Comparison of ENCODE assay signal across 10 mouse cellular contexts in the genomic region with DNA sequence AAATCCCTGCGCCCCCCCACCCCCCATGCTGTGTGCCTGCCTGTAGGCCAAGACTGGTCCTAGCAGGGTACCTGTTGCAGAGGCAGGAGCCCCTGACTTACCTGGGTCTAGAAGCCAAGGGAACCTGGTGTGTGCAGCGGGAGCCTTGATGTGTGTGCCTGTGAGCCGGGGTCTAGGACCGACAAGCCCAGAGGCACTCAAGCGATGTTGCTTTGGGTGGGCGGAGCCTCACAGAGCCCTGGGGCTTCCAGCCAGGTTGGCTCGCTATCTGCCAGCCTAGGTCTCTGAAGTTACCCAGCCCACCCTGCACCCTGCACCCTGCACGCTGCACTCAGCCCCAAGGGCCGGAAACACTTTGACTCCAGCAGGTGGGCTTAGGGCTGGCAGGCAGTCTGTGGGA. TPM values are rescaled to one million over a fixed set of nuclear protein-coding genes. Genes with fewer than 3 reads are reported as not detected.
DNase-seq lines count a peak whose midpoint lies in the region; ATAC-seq lines count a peak whose summit lies in the region.
"Had no signal": no experiment of that assay in that cellular context is flagged by ENCODE, and none has a peak within 500 bp of the region (broad histone marks: within the 10 kb centered on the region; RNA-seq: fewer than 3 reads in every experiment).

No protein-coding gene starts in this region.

- ATAC-seq in hindbrain, embryonic 14.5 days (ENCODE audit: low FRiP score): no peak; the same call in 1 of the 2 replicates
- ATAC-seq in midbrain, embryonic 15.5 days (replicated peaks): 0 out of 2 replicates have a peak, but pooled peaks have one; percentile 24
- 0 out of 2 replicates have a peak, but pooled peaks have one; percentile 20 for ATAC-seq in forebrain, embryonic 16.5 days
- ATAC-seq in stomach, embryonic 14.5 days (ENCODE audit: insufficient number of reproducible peaks, insufficient read depth, low FRiP score, low read depth): peak; percentile 34; the same call in 1 of the 2 replicates

- 21% methylated on average over 9 of the region's 9 CpGs for WGBS in hindbrain, embryonic 10.5 days
- WGBS in hindbrain, embryonic 14.5 days: 24% methylated on average over 9 of the region's 9 CpGs
- 25% methylated on average over 9 of the region's 9 CpGs for WGBS in midbrain, embryonic 15.5 days
- 23% methylated on average over 9 of the region's 9 CpGs for WGBS in midbrain, embryonic 10.5 days
- 24% methylated on average over 9 of the region's 9 CpGs for WGBS in forebrain, embryonic 16.5 days
- 24% methylated on average over 9 of the region's 9 CpGs for WGBS in stomach, embryonic 14.5 days

- H3K9me3 ChIP-seq in hindbrain, embryonic 10.5 days: no peaks in the 10 kb centered on the region
- H3K9me3 ChIP-seq in hindbrain, embryonic 14.5 days (ENCODE audit: control insufficient read depth, low read length): no peaks in the 10 kb centered on the region
- no peaks in the 10 kb centered on the region for H3K9me3 ChIP-seq in midbrain, embryonic 15.5 days
- H3K9me3 ChIP-seq in midbrain, embryonic 10.5 days (replicated peaks): no peaks in the 10 kb centered on the region
- H3K9me3 ChIP-seq in forebrain, embryonic 16.5 days (ENCODE audit: control insufficient read depth, low read length): no peaks in the 10 kb centered on the region
- H3K9me3 ChIP-seq in stomach, embryonic 14.5 days (ENCODE audit: control insufficient read depth, low read depth, low read length): no peaks in the 10 kb centered on the region

- no peak for DNase-seq in hindbrain, embryonic 10.5 days (ENCODE audit: low spot score)
- no peak for DNase-seq in hindbrain, embryonic 14.5 days (ENCODE audit: low spot score)
- DNase-seq in midbrain, embryonic 10.5 days (ENCODE audit: low spot score): no peak
- DNase-seq in layer of hippocampus, adult 11-12 months (ENCODE audit: low spot score): no peak
- no peak for DNase-seq in B cell, adult 2 months
- DNase-seq: adrenal gland, postnatal 36 days; gastrocnemius, postnatal 36 days had no signal

- H3K4me3 ChIP-seq in hindbrain, embryonic 10.5 days: 0 out of 2 replicates have a peak overlapping the region, but pooled peaks have one; percentile 9
- H3K4me3 ChIP-seq in hindbrain, embryonic 14.5 days (replicated peaks; ENCODE audit: low read length): no peak overlapping the region
- H3K4me3 ChIP-seq in midbrain, embryonic 15.5 days: no peak overlapping the region
- H3K4me3 ChIP-seq in midbrain, embryonic 10.5 days: no peak overlapping the region
- H3K4me3 ChIP-seq in forebrain, embryonic 16.5 days (replicated peaks; ENCODE audit: low read length): no peak overlapping the region
- no peak overlapping the region for H3K4me3 ChIP-seq in stomach, embryonic 14.5 days (ENCODE audit: low read depth, low read length)

- H3K36me3 ChIP-seq in hindbrain, embryonic 10.5 days: no peaks in the 10 kb centered on the region
- no peaks in the 10 kb centered on the region for H3K36me3 ChIP-seq in hindbrain, embryonic 14.5 days (replicated peaks; ENCODE audit: control insufficient read depth, insufficient read depth)
- H3K36me3 ChIP-seq in midbrain, embryonic 15.5 days (replicated peaks): no peaks in the 10 kb centered on the region
- H3K36me3 ChIP-seq in midbrain, embryonic 10.5 days: no peaks in the 10 kb centered on the region
- no peaks in the 10 kb centered on the region for H3K36me3 ChIP-seq in forebrain, embryonic 16.5 days (ENCODE audit: control insufficient read depth, insufficient read depth)
- no peaks in the 10 kb centered on the region for H3K36me3 ChIP-seq in stomach, embryonic 14.5 days (ENCODE audit: control insufficient read depth, insufficient read depth, low read length)

- H3K27me3 ChIP-seq in hindbrain, embryonic 10.5 days (ENCODE audit: insufficient read depth, poor library complexity, severe bottlenecking): peaks cover 38% of the 10 kb centered on the region
- no peaks in the 10 kb centered on the region for H3K27me3 ChIP-seq in hindbrain, embryonic 14.5 days (ENCODE audit: control insufficient read depth, insufficient read depth, low read length)
- no peaks in the 10 kb centered on the region for H3K27me3 ChIP-seq in midbrain, embryonic 15.5 days (replicated peaks)
- H3K27me3 ChIP-seq in midbrain, embryonic 10.5 days (ENCODE audit: low read depth, poor library complexity, severe bottlenecking): peaks cover 45% of the 10 kb centered on the region
- H3K27me3 ChIP-seq in forebrain, embryonic 16.5 days (replicated peaks; ENCODE audit: control insufficient read depth, insufficient read depth, low read length): no peaks in the 10 kb centered on the region
- H3K27me3 ChIP-seq in stomach, embryonic 14.5 days (ENCODE audit: control insufficient read depth, insufficient read depth, low read length): no peaks in the 10 kb centered on the region

- H3K4me1 ChIP-seq in hindbrain, embryonic 10.5 days (replicated peaks): peaks cover 48% of the 10 kb centered on the region
- peaks cover 12% of the 10 kb centered on the region for H3K4me1 ChIP-seq in hindbrain, embryonic 14.5 days (replicated peaks; ENCODE audit: control insufficient read depth, insufficient read depth, low read length)
- peaks cover 3% of the 10 kb centered on the region; the same call in 1 of the 2 replicates for H3K4me1 ChIP-seq in midbrain, embryonic 15.5 days
- H3K4me1 ChIP-seq in midbrain, embryonic 10.5 days: peaks cover 28% of the 10 kb centered on the region
- peaks cover 2% of the 10 kb centered on the region; the same call in 1 of the 2 replicates for H3K4me1 ChIP-seq in forebrain, embryonic 16.5 days (replicated peaks; ENCODE audit: control insufficient read depth, insufficient read depth, low read length)
- H3K4me1 ChIP-seq in stomach, embryonic 14.5 days (ENCODE audit: control insufficient read depth, insufficient read depth, low read length): no peaks in the 10 kb centered on the region; the same call in 1 of the 2 replicates

- no peak overlapping the region for H3K9ac ChIP-seq in hindbrain, embryonic 14.5 days
- no peak overlapping the region for H3K9ac ChIP-seq in midbrain, embryonic 15.5 days
- H3K9ac ChIP-seq in forebrain, embryonic 16.5 days (replicated peaks; ENCODE audit: low read depth, low read length): no peak overlapping the region
- H3K9ac ChIP-seq in stomach, embryonic 14.5 days (replicated peaks; ENCODE audit: low read depth, low read length): no peak overlapping the region

- peak overlapping the region; percentile 57 for H3K27ac ChIP-seq in hindbrain, embryonic 10.5 days
- no peak overlapping the region for H3K27ac ChIP-seq in hindbrain, embryonic 14.5 days
- H3K27ac ChIP-seq in midbrain, embryonic 15.5 days: no peak overlapping the region
- H3K27ac ChIP-seq in midbrain, embryonic 10.5 days (replicated peaks): no peak overlapping the region
- no peak overlapping the region for H3K27ac ChIP-seq in forebrain, embryonic 16.5 days (ENCODE audit: low read length)
- no peak overlapping the region for H3K27ac ChIP-seq in stomach, embryonic 14.5 days (ENCODE audit: low read length)

- no peak overlapping the region for H3K4me2 ChIP-seq in hindbrain, embryonic 14.5 days (replicated peaks)
- H3K4me2 ChIP-seq in midbrain, embryonic 15.5 days: no peak overlapping the region
- H3K4me2 ChIP-seq in forebrain, embryonic 16.5 days (ENCODE audit: low read length): no peak overlapping the region
- no peak overlapping the region; the same call in 1 of the 2 replicates for H3K4me2 ChIP-seq in stomach, embryonic 14.5 days (replicated peaks; ENCODE audit: low read depth, low read length)

RNA-seq across cellular contexts. Expression of gene Kcne1, which starts 0.5 kb away (rescaled TPM):
- 1.0 and 1.3 TPM in 2 replicates for polyA plus RNA-seq in hindbrain, embryonic 10.5 days (2016; fragmentation: Nextera tagmentation; extraction: Ambion mirVana)
- 0.23 TPM in 1 of 2 replicates, not detected in the other for polyA plus RNA-seq in hindbrain, embryonic 14.5 days (2014; fragmentation: Nextera tagmentation; extraction: Ambion mirVana)
- polyA plus RNA-seq in midbrain, embryonic 15.5 days (2015; fragmentation: Nextera tagmentation; extraction: Ambion mirVana): 0.31 TPM in 1 of 2 replicates, not detected in the other
- polyA plus RNA-seq in midbrain, embryonic 10.5 days (2016; fragmentation: Nextera tagmentation; extraction: Ambion mirVana): 0.41 and 0.55 TPM in 2 replicates
- polyA plus RNA-seq in forebrain, embryonic 16.5 days (2015; fragmentation: Nextera tagmentation; extraction: Ambion mirVana): 0.10 TPM in 1 of 2 replicates, not detected in the other
- 0.07 and 0.77 TPM in 2 replicates for polyA plus RNA-seq in stomach, embryonic 14.5 days (2014; fragmentation: Nextera tagmentation; extraction: Ambion mirVana)

RNA-seq across cellular contexts. Expression of gene Fam243, which starts 37.5 kb away (rescaled TPM):
- not detected in 2 replicates for polyA plus RNA-seq in hindbrain, embryonic 10.5 days (2016; fragmentation: Nextera tagmentation; extraction: Ambion mirVana)
- polyA plus RNA-seq in hindbrain, embryonic 14.5 days (2014; fragmentation: Nextera tagmentation; extraction: Ambion mirVana): 0.17 and 0.20 TPM in 2 replicates
- polyA plus RNA-seq in midbrain, embryonic 15.5 days (2015; fragmentation: Nextera tagmentation; extraction: Ambion mirVana): 0.06 TPM in 1 of 2 replicates, not detected in the other
- polyA plus RNA-seq in midbrain, embryonic 10.5 days (2016; fragmentation: Nextera tagmentation; extraction: Ambion mirVana): 0.07 TPM in 1 of 2 replicates, not detected in the other
- polyA plus RNA-seq in forebrain, embryonic 16.5 days (2015; fragmentation: Nextera tagmentation; extraction: Ambion mirVana): 0.09 and 0.15 TPM in 2 replicates
- polyA plus RNA-seq in stomach, embryonic 14.5 days (2014; fragmentation: Nextera tagmentation; extraction: Ambion mirVana): 0.08 TPM in 1 of 2 replicates, not detected in the other

RNA-seq across cellular contexts. Expression of gene Smim11, which starts 57.6 kb away (rescaled TPM):
- polyA plus RNA-seq in hindbrain, embryonic 10.5 days (2016; fragmentation: Nextera tagmentation; extraction: Ambion mirVana): 131 and 136 TPM in 2 replicates
- polyA plus RNA-seq in hindbrain, embryonic 14.5 days (2014; fragmentation: Nextera tagmentation; extraction: Ambion mirVana): 63.8 and 66.1 TPM in 2 replicates
- 57.3 and 58.1 TPM in 2 replicates for polyA plus RNA-seq in midbrain, embryonic 15.5 days (2015; fragmentation: Nextera tagmentation; extraction: Ambion mirVana)
- 126 and 133 TPM in 2 replicates for polyA plus RNA-seq in midbrain, embryonic 10.5 days (2016; fragmentation: Nextera tagmentation; extraction: Ambion mirVana)
- 83.0 and 89.0 TPM in 2 replicates for polyA plus RNA-seq in forebrain, embryonic 16.5 days (2015; fragmentation: Nextera tagmentation; extraction: Ambion mirVana)
- 143 and 151 TPM in 2 replicates for polyA plus RNA-seq in stomach, embryonic 14.5 days (2014; fragmentation: Nextera tagmentation; extraction: Ambion mirVana)
